Mouse (Mus musculus) kidney, postnatal 10 days (tissue): ENCODE measurements at regions not wholly inside any gene's neighbourhood (a gene's known extent, or its start where the extent isn't known, plus 50 kb on each side); places are given as distances from the start of the nearest gene placed in this dataset.
A peak's percentile ranks its signal among the peaks of the same experiment; 100 is the strongest.

Experiments used
- DNase-seq: peaks from one replicate; pipeline ENCODE4 v3.0.0; 2021; ENCODE audit warnings: mixed read lengths

GRCm38 (mm10) chr8:39218716-39219115 lies 1456.2 kb upstream of the Adam24 start:
- no peak for DNase-seq

- DNase-seq: no peak
Observed at GRCm38 (mm10) chr8:39227239-39227638, 1447.6 kb upstream of the Adam24 start.

GRCm38 (mm10) chr8:39268970-39269497 lies 1405.8 kb upstream of the Adam24 start:
- no peak for DNase-seq

GRCm38 (mm10) chr8:39297548-39298306 lies 1377.2 kb upstream of the Adam24 start:
- peak; percentile 9 for DNase-seq

GRCm38 (mm10) chr8:39303742-39304336 lies 1371.0 kb upstream of the Adam24 start:
- no peak for DNase-seq

GRCm38 (mm10) chr8:39313854-39314253 lies 1361.0 kb upstream of the Adam24 start:
- no peak for DNase-seq

GRCm38 (mm10) chr8:39315521-39316233 lies 1359.2 kb upstream of the Adam24 start:
- DNase-seq: no peak

- DNase-seq: no peak
Observed at GRCm38 (mm10) chr8:39316234-39316568, 1358.7 kb upstream of the Adam24 start.

GRCm38 (mm10) chr8:39329378-39329777 lies 1345.5 kb upstream of the Adam24 start:
- no peak for DNase-seq

- no peak for DNase-seq
Observed at GRCm38 (mm10) chr8:39344731-39345130, 1330.1 kb upstream of the Adam24 start.

- no peak for DNase-seq
Observed at GRCm38 (mm10) chr8:39346471-39346870, 1328.4 kb upstream of the Adam24 start.

GRCm38 (mm10) chr8:39348956-39349355 lies 1325.9 kb upstream of the Adam24 start:
- no peak for DNase-seq

GRCm38 (mm10) chr8:39355412-39355811 lies 1319.5 kb upstream of the Adam24 start:
- no peak for DNase-seq

- DNase-seq: no peak
Observed at GRCm38 (mm10) chr8:39357111-39357510, 1317.8 kb upstream of the Adam24 start.

GRCm38 (mm10) chr8:39357865-39358264 lies 1317.0 kb upstream of the Adam24 start:
- DNase-seq: no peak

GRCm38 (mm10) chr8:39366346-39366745 lies 1308.5 kb upstream of the Adam24 start:
- peak; percentile 14 for DNase-seq
